ENCODE assay signal across 29 mouse cellular contexts in the genomic region with DNA sequence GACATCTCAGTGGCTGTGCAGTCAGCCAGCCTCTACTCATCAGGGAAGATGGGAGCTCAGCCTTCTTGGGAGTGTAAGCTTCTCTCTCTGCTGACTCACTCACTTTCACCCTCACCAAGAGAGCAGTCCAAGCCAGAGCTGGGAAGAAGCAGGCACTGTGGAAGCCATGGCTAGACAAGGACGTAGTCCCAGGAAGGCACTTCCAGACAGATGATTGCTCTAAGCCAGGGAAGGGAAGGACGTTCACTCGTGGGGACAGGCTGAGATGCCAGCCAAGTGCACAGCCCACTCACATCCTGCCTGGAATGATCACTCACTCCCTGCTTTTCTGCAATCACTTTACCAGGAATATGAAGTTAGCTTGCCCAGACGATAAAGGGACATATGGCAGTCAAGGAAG.
A peak's percentile ranks its signal among the peaks of the same experiment; 100 is the strongest.
DNase-seq lines count a peak whose midpoint lies in the region; ATAC-seq and TF ChIP-seq lines count a peak whose summit lies in the region.
"Had no signal": no experiment of that assay in that cellular context is flagged by ENCODE, and none has a peak within 500 bp of the region (broad histone marks: within the 10 kb centered on the region; RNA-seq: fewer than 3 reads in every experiment).

No protein-coding gene starts in this region.

- TF ChIP-seq CTCF in lung, postnatal 0 days (IDR thresholded peaks at IDR 0.05) = no peak

- H3K4me1 ChIP-seq in lung, postnatal 0 days (ENCODE audit: insufficient read depth, low read depth, low read length) = no peaks in the 10 kb centered on the region
- H3K4me1 ChIP-seq: embryonic facial prominence, embryonic 13.5 days; forebrain, embryonic 10.5 days; forebrain, embryonic 15.5 days; heart, embryonic 12.5 days; limb, embryonic 10.5 days; limb, embryonic 15.5 days; liver, embryonic 13.5 days; midbrain, embryonic 13.5 days had no signal

- WGBS in lung, postnatal 0 days = 48% methylated on average over 4 of the region's 4 CpGs

- no peak overlapping the region for H3K4me3 ChIP-seq in lung, postnatal 0 days (ENCODE audit: low read depth, low read length)
- H3K4me3 ChIP-seq: embryonic facial prominence, embryonic 13.5 days; forebrain, embryonic 10.5 days; forebrain, embryonic 15.5 days; heart, adult 2 months; heart, embryonic 12.5 days; limb, embryonic 10.5 days; limb, embryonic 15.5 days; liver, embryonic 13.5 days; midbrain, embryonic 13.5 days; neural tube, embryonic 13.5 days had no signal

- H3K36me3 ChIP-seq in lung, postnatal 0 days (ENCODE audit: insufficient read depth, low read length) = no peaks in the 10 kb centered on the region
- H3K36me3 ChIP-seq: embryonic facial prominence, embryonic 13.5 days; forebrain, embryonic 10.5 days; forebrain, embryonic 15.5 days; G1E; heart, embryonic 12.5 days; limb, embryonic 10.5 days; limb, embryonic 15.5 days; liver, embryonic 13.5 days; midbrain, embryonic 13.5 days; neural tube, embryonic 13.5 days had no signal

- DNase-seq in frontal cortex, adult 2 months (ENCODE audit: extremely low spot score in 1 of 2, low spot score in 1 of 2) = peak; percentile 19 to 54
- DNase-seq in frontal cortex, postnatal 14 days (ENCODE audit: low spot score in 2 of 2) = no peak
- peak; percentile 21 for DNase-seq in layer of hippocampus, adult 9-11 months
- DNase-seq in layer of hippocampus, postnatal 14 days (ENCODE audit: low spot score in 2 of 2) = no peak
- peak; percentile 40 to 47 for DNase-seq in right cerebral cortex, adult 2 months (ENCODE audit: low spot score in 2 of 2)
- no peak for DNase-seq in right cerebral cortex, postnatal 14 days
- DNase-seq in lung, postnatal 0 days (ENCODE audit: low spot score) = no peak
- DNase-seq: adrenal gland, adult 8-10 months; cerebellum, adult 11 months; cerebellum, adult 9-10 months; heart, adult 2 months; heart, postnatal 4 days; kidney, postnatal 14 days; liver, embryonic 13.5 days; lung, adult 18-20 months; lung, postnatal 10 days; thymus, postnatal 4 days had no signal

- H3K9me3 ChIP-seq in lung, postnatal 0 days (ENCODE audit: low read length) = no peaks in the 10 kb centered on the region
- H3K9me3 ChIP-seq: embryonic facial prominence, embryonic 13.5 days; forebrain, embryonic 10.5 days; forebrain, embryonic 15.5 days; G1E; heart, embryonic 12.5 days; limb, embryonic 10.5 days; limb, embryonic 15.5 days; liver, embryonic 13.5 days; midbrain, embryonic 13.5 days; neural tube, embryonic 13.5 days had no signal

- no peak overlapping the region for H3K9ac ChIP-seq in lung, postnatal 0 days (replicated peaks; ENCODE audit: low read depth)
- H3K9ac ChIP-seq: embryonic facial prominence, embryonic 13.5 days; forebrain, embryonic 15.5 days; heart, embryonic 12.5 days; hindbrain, embryonic 14.5 days; limb, embryonic 15.5 days; liver, embryonic 13.5 days; midbrain, embryonic 13.5 days; neural tube, embryonic 13.5 days had no signal

- no peak for ATAC-seq in lung, postnatal 0 days
- ATAC-seq: forebrain, embryonic 15.5 days; intestine, postnatal 0 days; midbrain, embryonic 13.5 days had no signal

- no peak for TF ChIP-seq EP300 in lung, postnatal 0 days (IDR thresholded peaks at IDR 0.05)

- no peak overlapping the region for H3K27ac ChIP-seq in lung, postnatal 0 days (ENCODE audit: low read length)
- H3K27ac ChIP-seq: embryonic facial prominence, embryonic 13.5 days; forebrain, embryonic 10.5 days; forebrain, embryonic 15.5 days; heart, adult 2 months; hindbrain, embryonic 14.5 days; limb, embryonic 10.5 days; limb, embryonic 15.5 days; liver, embryonic 13.5 days; macrophage; midbrain, embryonic 13.5 days; neural tube, embryonic 13.5 days had no signal

- no peak overlapping the region for H3K4me2 ChIP-seq in lung, postnatal 0 days (replicated peaks; ENCODE audit: low read depth, low read length)
- H3K4me2 ChIP-seq: embryonic facial prominence, embryonic 13.5 days; forebrain, embryonic 15.5 days; heart, embryonic 12.5 days; hindbrain, embryonic 14.5 days; limb, embryonic 15.5 days; liver, embryonic 13.5 days; midbrain, embryonic 13.5 days; neural tube, embryonic 13.5 days had no signal

- no peaks in the 10 kb centered on the region for H3K27me3 ChIP-seq in lung, postnatal 0 days (replicated peaks; ENCODE audit: insufficient read depth, low read length)
- H3K27me3 ChIP-seq: embryonic facial prominence, embryonic 13.5 days; forebrain, embryonic 15.5 days; heart, embryonic 12.5 days; limb, embryonic 15.5 days; liver, embryonic 13.5 days; midbrain, embryonic 13.5 days; neural tube, embryonic 13.5 days had no signal

Comparison
In these comparisons a context has a peak if more than half of its experiments do, and no peak if none do; other contexts are left out.
1. DNase-seq: peak in frontal cortex, adult 2 months (2 of 2), layer of hippocampus, adult 9-11 months (single experiment) and right cerebral cortex, adult 2 months (2 of 2); none in frontal cortex, postnatal 14 days (0 of 2), layer of hippocampus, postnatal 14 days (0 of 2), right cerebral cortex, postnatal 14 days (single experiment) and lung, postnatal 0 days (single experiment).